Mouse (Mus musculus) neural tube, embryonic 12.5 days (tissue): ENCODE results near the gene Piwil4. TPM values are rescaled to one million over a fixed set of nuclear protein-coding genes. Genes with fewer than 3 reads are reported as not detected.
A peak's percentile ranks its signal among the peaks of the same experiment; 100 is the strongest.

Source experiments
- ATAC-seq: fragments of 200-750 bp; cut with Nextera tagmentation; 2 replicates; pipeline ENCODE4 v1.8.0; 2017; ENCODE audit warnings: low read depth, mild to moderate bottlenecking, moderate TSS enrichment, moderate library complexity; ENCODE audit not compliant: low FRiP score
- H3K27ac ChIP-seq: fragments of 300-500 bp; sonication (generic); 2 replicates; pipeline ENCODE4 v1.5.1; 2016
- H3K27me3 ChIP-seq: fragments of 300-500 bp; sonication (generic); replicated peaks from 2 replicates; pipeline ENCODE4 v1.6.1; 2016; ENCODE audit warnings: mild to moderate bottlenecking
- H3K36me3 ChIP-seq: fragments of 300-500 bp; sonication (generic); 2 replicates; pipeline ENCODE4 v1.6.1; 2016; ENCODE audit warnings: mild to moderate bottlenecking
- H3K4me1 ChIP-seq: fragments of 300-500 bp; sonication (generic); 2 replicates; pipeline ENCODE4 v1.6.1; 2016
- H3K4me2 ChIP-seq: fragments of 300-500 bp; sonication (generic); replicated peaks from 2 replicates; pipeline ENCODE4 v1.6.1; 2016; ENCODE audit warnings: mild to moderate bottlenecking
- H3K4me3 ChIP-seq: fragments of 300-500 bp; sonication (generic); 2 replicates; pipeline ENCODE4 v1.5.1; 2016
- H3K9ac ChIP-seq: fragments of 300-500 bp; sonication (generic); 2 replicates; pipeline ENCODE4 v1.6.1; 2016; ENCODE audit warnings: mild to moderate bottlenecking
- H3K9me3 ChIP-seq: fragments of 300-500 bp; sonication (generic); 2 replicates; pipeline ENCODE4 v1.6.1; 2016; ENCODE audit warnings: mild to moderate bottlenecking
- WGBS: fragments of 180-500 bp; shearing (Covaris S2); methylation state at CpG from one replicate; pipeline ENCODE4 v1.1.7; 2016; 5-methylcytosine and 5-hydroxymethylcytosine counted together
- polyA plus RNA-seq: library from polyadenylated mRNA; unstranded; fragments of >200 nt; fragmentation: Nextera tagmentation; extraction: Ambion mirVana; gene quantifications from 2 replicates; pipeline ENCODE4 v1.2.1, GENCODE M21; 2016

Piwil4 gene
- polyA plus RNA-seq, 1 experiment from 2014 or later: 0.61 TPM

DNA sequence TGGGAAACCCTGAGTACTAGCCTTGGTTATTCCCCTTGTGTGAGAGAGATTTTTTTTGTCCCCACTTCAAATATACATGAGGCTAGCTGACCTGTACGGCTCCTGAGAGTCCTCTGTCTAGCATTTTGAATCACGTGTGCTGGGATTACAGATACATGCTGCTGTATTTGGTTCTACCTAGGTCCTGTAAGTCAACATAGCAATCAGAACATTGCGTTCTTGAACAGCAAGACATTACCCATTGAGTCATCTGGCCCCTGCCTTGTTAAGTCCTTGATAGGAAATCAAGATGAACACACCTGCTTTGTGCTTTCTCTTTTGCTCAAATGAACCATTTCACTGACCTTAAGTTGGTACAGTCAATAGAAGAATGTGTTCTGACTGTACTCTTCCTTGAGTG, 13.9 kb upstream of the Piwil4 start:
- Histone ChIP-seq H3K36me3 (no peaks in the 10 kb centered on the region), H3K27ac (no peak overlapping the region), H3K4me1 (peaks cover 9% of the 10 kb centered on the region), H3K9ac (no peak overlapping the region), H3K4me2 (no peak overlapping the region), H3K27me3 (peaks cover 31% of the 10 kb centered on the region), H3K9me3 (no peaks in the 10 kb centered on the region), H3K4me3 (no peak overlapping the region)
- 88% methylated on average over 3 of the region's 3 CpGs for WGBS
- ATAC-seq: no peak

DNA sequence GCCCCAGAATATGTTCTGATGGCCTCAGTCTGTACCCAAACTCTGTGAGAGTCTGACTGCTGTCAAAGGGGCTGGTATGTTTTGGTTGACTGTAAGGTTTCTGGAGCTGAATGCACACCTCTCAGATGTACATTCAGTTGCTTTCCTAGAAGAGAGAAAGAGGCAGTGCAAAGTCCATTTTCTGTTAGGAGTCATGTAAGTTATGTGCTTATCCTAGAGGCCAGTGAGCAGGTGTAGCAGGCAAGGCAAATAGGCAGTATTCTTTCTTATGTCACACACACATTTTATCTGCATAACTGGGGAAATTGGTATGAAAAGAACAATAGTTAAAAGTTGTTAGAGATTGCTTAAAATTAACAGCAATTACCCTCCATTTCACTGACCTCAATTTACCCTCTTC, 13.4 kb upstream of the Piwil4 start:
- Histone ChIP-seq H3K27ac (no peak overlapping the region), H3K4me1 (peaks cover 9% of the 10 kb centered on the region)
- ATAC-seq: no peak

DNA sequence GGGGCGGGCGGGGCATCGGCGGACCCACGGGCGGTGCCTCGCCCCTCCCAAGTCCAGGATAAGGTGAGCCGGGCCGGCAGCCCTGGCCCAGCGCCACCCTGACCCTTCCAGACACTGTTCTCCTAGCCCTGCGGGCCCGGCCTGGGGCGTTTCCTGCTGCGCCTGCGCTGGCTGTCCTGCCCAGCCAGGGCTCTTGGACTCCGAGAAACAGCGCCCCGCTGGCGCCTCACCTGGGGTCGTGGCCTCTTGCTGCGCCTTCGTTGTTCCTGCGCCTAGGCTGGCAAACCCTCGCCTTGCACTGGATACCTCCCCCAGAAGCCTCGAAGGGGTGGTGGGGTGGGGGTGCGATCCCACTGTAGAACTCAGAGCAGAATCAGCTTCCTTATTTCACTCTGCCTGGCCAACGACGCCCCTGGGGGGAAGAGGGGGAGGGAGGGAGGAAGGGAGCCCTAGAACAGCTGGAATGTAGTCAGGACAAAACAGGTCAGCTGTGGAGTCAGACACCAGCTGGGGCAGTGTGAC, 11.5 kb upstream of the Piwil4 start, which contains the start of gene Fut4:
Gene Fut4, minus strand, starts transcription at position 393 of the 522 bp plus-strand sequence.
- peak; percentile 85 for ATAC-seq
- Histone ChIP-seq H3K36me3 (no peaks in the 10 kb centered on the region), H3K4me1 (peaks cover 9% of the 10 kb centered on the region), H3K9me3 (no peaks in the 10 kb centered on the region), H3K27ac (no peak within 1 kb of the TSS), H3K4me3 (peak within 1 kb of the TSS; percentile 56), H3K27me3 (peaks cover 31% of the 10 kb centered on the region), H3K9ac (peak within 1 kb of the TSS; percentile 65), H3K4me2 (peak within 1 kb of the TSS; percentile 96)
- under 1% methylated on average over 28 of the region's 28 CpGs for WGBS

More for the DNA sequence above, 13.4 kb upstream of the Piwil4 start:
- H3K9me3 ChIP-seq: no peaks in the 10 kb centered on the region
- H3K4me3 ChIP-seq: no peak overlapping the region
- H3K27me3 ChIP-seq: peaks cover 31% of the 10 kb centered on the region
- no peaks in the 10 kb centered on the region for H3K36me3 ChIP-seq
- no peak overlapping the region for H3K4me2 ChIP-seq
- H3K9ac ChIP-seq: no peak overlapping the region

DNA sequence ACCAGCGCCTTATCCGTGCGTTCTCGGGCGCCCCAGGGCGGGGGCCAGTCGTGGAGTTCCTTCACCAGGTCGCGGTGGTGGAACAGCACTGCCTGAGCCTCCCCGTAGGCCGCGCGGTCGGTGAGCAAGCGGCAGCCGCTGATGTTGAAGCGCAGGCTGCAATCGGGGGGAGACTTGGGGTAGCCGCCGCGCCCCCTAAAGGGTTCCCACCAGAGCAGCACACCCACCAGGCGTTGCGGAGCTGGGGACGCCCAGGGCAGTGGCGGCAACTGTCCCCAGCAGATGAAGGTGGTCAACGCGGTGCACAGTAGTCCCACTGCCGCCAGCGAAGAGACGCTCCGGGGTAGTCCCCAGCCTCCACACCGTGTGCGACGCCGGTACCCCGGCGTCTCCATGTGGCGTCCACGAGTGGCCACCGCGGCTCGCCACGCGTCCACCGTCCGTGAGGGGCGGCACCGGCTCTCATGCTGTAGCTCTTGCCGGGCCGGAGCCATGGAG, 11.0 kb upstream of the Piwil4 start:
- peak; percentile 77 for ATAC-seq
- Histone ChIP-seq H3K27ac (no peak overlapping the region), H3K36me3 (no peaks in the 10 kb centered on the region), H3K4me1 (peaks cover 9% of the 10 kb centered on the region), H3K4me2 (peak overlapping the region; percentile 96), H3K9ac (peak overlapping the region; percentile 65), H3K9me3 (no peaks in the 10 kb centered on the region), H3K4me3 (peak overlapping the region; percentile 56), H3K27me3 (peaks cover 31% of the 10 kb centered on the region)
- WGBS: 1% methylated on average over 50 of the region's 50 CpGs

DNA sequence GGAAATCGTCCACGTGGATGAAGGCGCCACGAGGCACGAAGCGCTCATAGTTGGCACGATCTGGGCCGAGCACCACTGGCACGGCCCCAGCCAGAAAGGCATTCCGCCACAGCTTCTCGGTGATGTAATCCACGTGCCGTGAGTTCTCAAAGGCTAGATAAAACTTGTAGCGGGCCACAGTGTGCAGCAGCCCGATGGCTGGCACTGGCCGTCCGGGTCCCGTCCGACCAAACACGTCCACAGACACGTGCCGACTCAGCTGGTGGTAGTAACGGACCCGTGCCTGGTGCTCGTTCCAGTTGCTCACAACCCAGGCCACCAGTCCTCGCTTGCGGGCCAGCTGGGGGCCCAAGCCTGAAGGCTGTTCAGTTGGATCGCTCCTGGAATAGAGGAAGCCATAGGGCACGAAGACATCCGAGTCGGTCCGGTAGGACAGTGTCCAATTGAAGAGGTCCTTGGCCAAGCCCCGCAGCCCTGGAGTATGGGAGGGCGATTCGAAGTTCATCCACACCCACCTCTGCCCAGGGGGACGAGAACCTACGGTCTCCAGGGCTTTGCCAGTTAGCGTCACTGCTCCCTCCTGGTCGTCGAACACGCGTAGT, 10.5 kb upstream of the Piwil4 start:
- H3K9ac ChIP-seq: peak overlapping the region; percentile 65
- no peaks in the 10 kb centered on the region for H3K36me3 ChIP-seq
- H3K27me3 ChIP-seq: peaks cover 31% of the 10 kb centered on the region
- H3K4me3 ChIP-seq: peak overlapping the region; percentile 56
- H3K4me1 ChIP-seq: peaks cover 9% of the 10 kb centered on the region
- WGBS: 59% methylated on average over 42 of the region's 42 CpGs
- no peak overlapping the region for H3K27ac ChIP-seq
- peak; percentile 38; the same call in 1 of the 2 replicates for ATAC-seq
- H3K9me3 ChIP-seq: no peaks in the 10 kb centered on the region
- peak overlapping the region; percentile 96 for H3K4me2 ChIP-seq

DNA sequence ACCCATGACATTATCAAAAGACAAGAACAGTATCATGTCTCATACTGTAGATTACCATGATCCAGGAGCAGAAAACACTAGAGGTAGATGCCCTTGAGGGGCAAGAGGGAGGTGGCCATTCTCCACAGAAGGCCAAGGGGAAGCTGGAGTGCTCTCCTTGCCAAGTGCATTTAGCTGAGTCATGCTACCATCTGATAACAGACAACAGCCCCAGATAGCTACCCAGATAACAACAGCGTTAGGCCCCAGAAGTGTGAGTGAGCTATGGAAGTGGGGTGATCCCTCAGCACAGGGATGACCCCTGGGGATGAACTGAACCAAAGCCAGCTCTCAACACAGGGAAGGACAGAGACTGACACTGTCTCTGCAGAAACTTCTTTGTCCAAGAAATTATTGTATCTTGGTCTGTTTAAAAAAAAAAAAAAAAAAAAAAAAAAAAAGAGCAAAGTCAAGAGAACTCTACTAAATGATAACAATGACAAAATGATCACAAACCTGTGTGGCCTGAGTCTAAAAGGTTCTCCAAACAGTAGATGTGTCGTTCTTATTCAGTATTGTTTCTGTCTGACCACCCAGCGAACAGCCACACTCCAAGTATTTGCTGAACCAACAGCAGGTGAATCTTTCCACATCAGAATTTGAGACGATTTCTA, 909 bp downstream of the Piwil4 start:
- Histone ChIP-seq H3K4me3 (no peak overlapping the region), H3K4me2 (no peak overlapping the region), H3K4me1 (no peaks in the 10 kb centered on the region), H3K36me3 (no peaks in the 10 kb centered on the region), H3K27me3 (no peaks in the 10 kb centered on the region), H3K9ac (no peak overlapping the region), H3K9me3 (no peaks in the 10 kb centered on the region), H3K27ac (no peak overlapping the region)
- WGBS: 89% methylated on average over 4 of the region's 4 CpGs
- no peak for ATAC-seq

DNA sequence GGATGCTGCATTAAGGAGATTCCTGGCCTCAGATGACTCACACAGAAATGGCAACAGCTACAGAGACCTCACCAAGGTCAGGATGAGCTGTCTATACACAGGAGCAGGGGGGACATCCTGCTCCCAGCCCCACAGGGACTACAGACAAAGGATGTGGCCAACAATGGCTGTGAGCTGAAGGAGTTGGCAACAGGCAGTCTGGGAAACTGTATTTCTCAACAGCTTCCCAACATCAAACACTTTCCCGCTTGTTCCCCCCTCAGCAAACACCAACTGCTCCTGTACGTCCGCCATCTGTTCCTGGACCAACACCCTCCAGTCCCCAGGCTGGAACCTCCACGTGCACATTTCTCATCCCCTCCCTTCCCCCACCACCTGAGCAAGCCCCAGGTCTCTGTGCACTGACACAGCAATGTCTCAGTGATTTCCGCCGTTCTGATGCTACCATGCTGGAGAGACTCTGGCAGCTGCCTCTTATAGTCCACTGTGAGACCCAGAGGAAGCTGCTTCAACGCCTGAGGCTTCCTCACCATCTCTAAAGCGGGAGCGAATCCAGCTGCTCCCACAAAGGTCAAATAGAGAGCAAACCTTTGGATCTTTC, 9.5 kb downstream of the Piwil4 start:
- Histone ChIP-seq H3K27me3 (no peaks in the 10 kb centered on the region), H3K4me1 (no peaks in the 10 kb centered on the region; the same call in 1 of the 2 replicates), H3K4me2 (no peak overlapping the region), H3K9me3 (no peaks in the 10 kb centered on the region), H3K36me3 (no peaks in the 10 kb centered on the region), H3K9ac (no peak overlapping the region), H3K4me3 (no peak overlapping the region), H3K27ac (no peak overlapping the region)
- 22% methylated on average over 9 of the region's 9 CpGs for WGBS
- peak; percentile 29; the same call in 1 of the 2 replicates for ATAC-seq

DNA sequence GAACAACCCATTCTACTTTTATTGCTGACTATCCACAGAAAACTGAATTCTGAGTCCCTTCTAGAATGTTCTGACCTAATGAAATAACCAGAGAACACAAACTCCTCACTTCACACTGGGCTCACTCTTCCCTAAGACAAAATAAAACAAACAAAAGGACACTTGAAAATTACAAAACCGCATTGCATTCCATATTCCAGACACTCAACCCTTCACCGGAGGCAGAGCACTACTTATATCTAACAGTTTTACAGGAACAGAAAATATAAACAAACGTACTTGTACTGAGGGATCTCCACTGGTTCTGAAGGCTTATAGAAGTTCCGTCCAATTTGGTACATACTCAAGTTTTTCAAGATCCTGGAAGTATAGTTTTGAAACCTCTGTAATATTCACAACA, 12.2 kb downstream of the Piwil4 start:
- no peak overlapping the region for H3K9ac ChIP-seq
- no peak for ATAC-seq
- no peaks in the 10 kb centered on the region for H3K36me3 ChIP-seq
- 90% methylated on average over 4 of the region's 4 CpGs for WGBS
- no peak overlapping the region for H3K4me3 ChIP-seq
- no peaks in the 10 kb centered on the region; the same call in 1 of the 2 replicates for H3K4me1 ChIP-seq
- H3K27ac ChIP-seq: no peak overlapping the region
- H3K4me2 ChIP-seq: no peak overlapping the region
- no peaks in the 10 kb centered on the region for H3K9me3 ChIP-seq
- H3K27me3 ChIP-seq: no peaks in the 10 kb centered on the region

DNA sequence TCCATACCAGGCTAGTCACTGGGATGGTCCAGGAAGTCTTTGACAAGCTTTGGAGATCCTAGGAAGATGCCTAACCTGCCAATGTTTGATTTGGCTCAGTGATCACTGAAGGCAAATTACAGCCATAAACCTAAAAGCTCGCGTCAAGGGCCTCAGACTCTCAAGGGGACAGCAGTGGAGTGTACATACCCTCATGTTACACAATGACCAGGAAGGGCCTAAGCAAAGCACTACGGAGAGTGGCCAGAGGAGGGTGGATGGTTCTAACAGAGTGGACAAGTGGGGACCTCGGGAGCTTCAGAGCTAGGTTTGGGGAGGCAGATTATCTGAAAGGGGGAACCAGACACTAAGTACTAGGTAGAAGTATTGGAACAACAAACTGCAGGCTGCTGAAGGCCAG, 13.9 kb downstream of the Piwil4 start:
- 60% methylated on average over 4 of the region's 4 CpGs for WGBS
- Histone ChIP-seq H3K36me3 (no peaks in the 10 kb centered on the region), H3K4me3 (no peak overlapping the region), H3K9ac (no peak overlapping the region), H3K9me3 (no peaks in the 10 kb centered on the region), H3K4me2 (no peak overlapping the region), H3K4me1 (no peaks in the 10 kb centered on the region; the same call in 1 of the 2 replicates), H3K27me3 (no peaks in the 10 kb centered on the region), H3K27ac (no peak overlapping the region)
- ATAC-seq: no peak

DNA sequence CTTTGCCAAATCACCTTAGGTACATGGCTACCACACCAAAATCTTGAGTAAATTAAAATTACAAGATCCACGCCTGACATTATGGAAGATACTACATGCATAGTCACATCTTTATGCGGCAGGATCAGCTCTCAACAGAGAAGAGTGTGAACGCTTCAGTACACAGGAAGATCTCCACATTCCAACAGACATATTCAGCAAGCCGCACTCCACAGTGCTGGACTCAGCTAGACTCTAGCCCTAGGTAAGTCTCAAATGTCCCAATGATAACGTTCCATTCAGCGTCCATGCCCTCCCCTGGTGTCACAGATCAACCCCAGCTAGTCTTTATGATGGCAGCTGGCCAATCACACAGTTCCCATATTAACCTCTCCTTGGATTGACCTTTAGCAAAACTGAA, 14.5 kb downstream of the Piwil4 start:
- Histone ChIP-seq H3K36me3 (no peaks in the 10 kb centered on the region), H3K4me1 (no peaks in the 10 kb centered on the region; the same call in 1 of the 2 replicates), H3K9me3 (no peaks in the 10 kb centered on the region), H3K27me3 (no peaks in the 10 kb centered on the region), H3K4me3 (no peak overlapping the region), H3K4me2 (no peak overlapping the region), H3K27ac (no peak overlapping the region), H3K9ac (no peak overlapping the region)
- WGBS: 89% methylated on average over 6 of the region's 6 CpGs
- no peak for ATAC-seq

DNA sequence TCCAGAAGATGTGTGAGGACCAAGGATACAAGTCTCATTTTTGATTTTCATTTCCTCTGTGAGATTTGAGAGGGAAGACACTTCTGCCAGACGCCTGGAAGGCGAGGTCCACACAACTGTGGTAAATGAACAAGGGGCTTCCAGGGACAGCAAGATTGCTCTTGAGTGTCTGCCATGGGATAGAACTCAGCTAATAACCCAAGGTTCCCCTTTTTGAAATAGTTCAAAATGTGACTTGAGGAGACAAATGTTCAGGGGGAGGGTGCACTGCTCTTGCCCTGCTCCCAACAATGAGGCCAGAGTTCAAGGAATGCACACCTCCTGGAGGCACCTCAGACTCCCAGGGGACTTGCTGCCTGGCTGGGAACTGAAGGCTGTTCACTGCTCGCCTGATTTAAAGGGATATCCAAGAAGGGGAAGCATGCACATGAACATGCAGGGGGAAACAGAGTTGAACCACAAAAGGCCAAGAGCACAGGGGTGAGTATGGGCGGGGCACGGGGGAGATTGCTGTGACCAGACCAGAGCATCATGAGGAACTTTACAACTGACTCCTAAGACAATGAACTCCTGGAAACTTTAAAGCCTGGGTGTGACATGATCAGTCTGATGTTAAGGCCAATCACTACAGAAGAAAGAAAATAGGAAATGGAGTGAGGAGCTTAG, 15.6 kb downstream of the Piwil4 start:
- Histone ChIP-seq H3K27me3 (no peaks in the 10 kb centered on the region), H3K27ac (no peak overlapping the region), H3K9me3 (no peaks in the 10 kb centered on the region), H3K4me2 (no peak overlapping the region), H3K4me1 (no peaks in the 10 kb centered on the region), H3K9ac (no peak overlapping the region), H3K36me3 (no peaks in the 10 kb centered on the region), H3K4me3 (no peak overlapping the region)
- no peak for ATAC-seq
- 73% methylated on average over 5 of the region's 5 CpGs for WGBS

DNA sequence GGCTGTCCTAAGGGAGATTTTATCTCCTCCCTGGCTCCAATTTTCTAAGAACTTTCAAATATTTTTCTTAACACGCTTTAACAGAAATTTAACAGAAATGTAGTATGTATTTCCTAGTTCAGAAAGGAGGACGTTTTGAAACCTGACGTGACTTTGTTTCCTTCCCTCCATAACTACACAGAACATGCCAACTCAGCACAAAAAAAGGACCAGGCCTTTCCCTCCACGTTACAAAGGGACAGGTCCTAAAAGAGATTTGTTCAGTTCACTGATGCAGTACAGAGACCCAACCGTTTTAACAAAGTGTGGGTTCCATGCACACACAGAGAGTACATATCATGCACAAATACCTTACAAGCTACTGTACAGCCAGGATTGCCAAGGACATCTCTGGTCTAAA, 18.9 kb downstream of the Piwil4 start:
- no peak for ATAC-seq
- 81% methylated on average over 5 of the region's 5 CpGs for WGBS
- no peaks in the 10 kb centered on the region for H3K27me3 ChIP-seq
- H3K4me1 ChIP-seq: no peaks in the 10 kb centered on the region
- H3K4me3 ChIP-seq: no peak overlapping the region
- H3K9me3 ChIP-seq: no peaks in the 10 kb centered on the region
- H3K27ac ChIP-seq: no peak overlapping the region
- no peak overlapping the region for H3K4me2 ChIP-seq
- H3K36me3 ChIP-seq: no peaks in the 10 kb centered on the region
- H3K9ac ChIP-seq: no peak overlapping the region
